Mouse (Mus musculus): ENCODE data around the gene Taar8b. TPM values are rescaled to one million over a fixed set of nuclear protein-coding genes. Genes with fewer than 3 reads are reported as not detected.

Taar8b gene
- total RNA-seq, 1 experiment from 2014 or later, result not detected

Other genes with a start within 250 kb of the Taar8b start
- gene Vnn3, start 240.8 kb downstream of the Taar8b start, total RNA-seq (2021), result 19.2 and 36.6 TPM in 2 replicates
- gene Vnn1, start 197.6 kb downstream of the Taar8b start, total RNA-seq (2021), result 21.1 and 27.7 TPM in 2 replicates
- gene Taar1, start 171.9 kb downstream of the Taar8b start, total RNA-seq (2021), result not detected in 2 replicates
- not detected in 2 replicates for gene Taar2, start 153.7 kb downstream of the Taar8b start, total RNA-seq (2021)
- gene Taar3, start 142.7 kb downstream of the Taar8b start, total RNA-seq (2021), result not detected in 2 replicates
- gene Taar4, start 131.8 kb downstream of the Taar8b start, total RNA-seq (2021), result not detected in 2 replicates
- gene Taar5, start 121.6 kb downstream of the Taar8b start, total RNA-seq (2021), result not detected in 2 replicates
- not detected in 2 replicates for gene Taar6, start 106.6 kb downstream of the Taar8b start, total RNA-seq (2021)
- not detected in 2 replicates for gene Taar7a, start 98.8 kb downstream of the Taar8b start, total RNA-seq (2021)
- gene Taar7b, start 92.4 kb downstream of the Taar8b start, total RNA-seq (2021), result not detected in 2 replicates
- gene Taar7d, start 65.1 kb downstream of the Taar8b start, total RNA-seq (2021), result not detected in 2 replicates
- not detected in 2 replicates for gene Taar7e, start 54.7 kb downstream of the Taar8b start, total RNA-seq (2021)
- not detected in 2 replicates for gene Taar7f, start 42.8 kb downstream of the Taar8b start, total RNA-seq (2021)
- not detected in 2 replicates for gene Taar8a, start 15.8 kb downstream of the Taar8b start, total RNA-seq (2021)
- not detected in 2 replicates for gene Taar8c, start 9.6 kb upstream of the Taar8b start, total RNA-seq (2021)
- not detected in 2 replicates for gene Taar9, start 17.2 kb upstream of the Taar8b start, total RNA-seq (2021)
- gene Stx7, start 57.0 kb upstream of the Taar8b start, total RNA-seq (2021), result 116 and 125 TPM in 2 replicates
- 0.52 and 0.53 TPM in 2 replicates for gene Moxd1, start 131.2 kb upstream of the Taar8b start, total RNA-seq (2021)

Data from adrenal gland, postnatal 14 days (tissue).